Mouse (Mus musculus): Measurements from ENCODE around the gene Dcun1d1. TPM values are rescaled to one million over a fixed set of nuclear protein-coding genes. Genes with fewer than 3 reads are reported as not detected.

Gene Dcun1d1
- total and polyA plus RNA-seq, 3 experiments: 32.6 to 72.4 (median 42.3) TPM

- H3K4me1 ChIP-seq (ENCODE audit: control insufficient read depth in 1 of 2, insufficient read depth in 2 of 2): peaks cover 0 to 31% of the 10 kb centered on the region in 2 experiments; a peak in 2 of 4 replicates
- dilution Hi-C loops (cut with MboI; ENCODE audit: extremely low pct_ligation_motif_present, extremely low pct_unique_long_range_greater_than_20kb, low sequenced_read_pairs) (no loop called here), in situ Hi-C loops (cut with MboI; ENCODE audit: low pct_ligation_motif_present, low pct_unique_long_range_greater_than_20kb, low sequenced_read_pairs) (no loop called here)
- H3K4me3 ChIP-seq (replicated peaks in 1 of 3; ENCODE audit: low read depth in 2 of 3, low read length in 2 of 3, poor library complexity in 1 of 3): no peak overlapping the region
- H3K79me2 ChIP-seq (replicated peaks; ENCODE audit: control insufficient read depth, extremely low read depth, insufficient read depth, poor library complexity, severe bottlenecking): no peaks in the 10 kb centered on the region
- peaks cover 27 to 68% of the 10 kb centered on the region in 2 experiments for H3K36me3 ChIP-seq (replicated peaks in 1 of 2; ENCODE audit: control insufficient read depth in 1 of 2, insufficient read depth in 1 of 2, low read length in 1 of 2)
- H3K9ac ChIP-seq (ENCODE audit: insufficient read depth, low read depth): no peak overlapping the region
- H3K9me3 ChIP-seq (replicated peaks; ENCODE audit: low read length): no peaks in the 10 kb centered on the region
- no peak for TF ChIP-seq ELF1 (IDR thresholded peaks at IDR 0.05; ENCODE audit: low read depth, low read length)
- H3K4me2 ChIP-seq (ENCODE audit: insufficient read depth, low read depth, poor library complexity, severe bottlenecking): no peak overlapping the region
- no peaks in the 10 kb centered on the region for H3K27me3 ChIP-seq (replicated peaks)
- DNase-seq (ENCODE audit: extremely low read depth): peak; percentile 6
- H3K27ac ChIP-seq (ENCODE audit: insufficient read depth, low read depth): no peak overlapping the region
Observed at GRCm38 (mm10) chr3:35966493-35966892, 29.2 kb upstream of the Dcun1d1 start.

GRCm38 (mm10) chr3:35964928-35965327 is 27.7 kb upstream of the Dcun1d1 start:
- Histone ChIP-seq H3K9me3 (replicated peaks; ENCODE audit: low read length) (no peaks in the 10 kb centered on the region), H3K79me2 (replicated peaks; ENCODE audit: control insufficient read depth, extremely low read depth, insufficient read depth, poor library complexity, severe bottlenecking) (no peaks in the 10 kb centered on the region), H3K4me1 (ENCODE audit: control insufficient read depth in 1 of 2, insufficient read depth in 2 of 2) (peaks cover 0 to 27% of the 10 kb centered on the region in 2 experiments; a peak in 2 of 4 replicates), H3K27ac (ENCODE audit: insufficient read depth, low read depth) (no peak overlapping the region), H3K4me3 (replicated peaks in 1 of 3; ENCODE audit: low read depth in 2 of 3, low read length in 2 of 3, poor library complexity in 1 of 3) (no peak overlapping the region), H3K27me3 (replicated peaks) (no peaks in the 10 kb centered on the region), H3K4me2 (ENCODE audit: insufficient read depth, low read depth, poor library complexity, severe bottlenecking) (no peak overlapping the region), H3K9ac (ENCODE audit: insufficient read depth, low read depth) (no peak overlapping the region), H3K36me3 (replicated peaks in 1 of 2; ENCODE audit: control insufficient read depth in 1 of 2, insufficient read depth in 1 of 2, low read length in 1 of 2) (peaks cover 22 to 73% of the 10 kb centered on the region in 2 experiments)
- no peak for DNase-seq (ENCODE audit: extremely low read depth)
- in situ Hi-C loops (cut with MboI; ENCODE audit: low pct_ligation_motif_present, low pct_unique_long_range_greater_than_20kb, low sequenced_read_pairs): no loop called here
- dilution Hi-C loops (cut with MboI; ENCODE audit: extremely low pct_ligation_motif_present, extremely low pct_unique_long_range_greater_than_20kb, low sequenced_read_pairs): no loop called here
- TF ChIP-seq TCF12 (IDR thresholded peaks at IDR 0.05; ENCODE audit: low read depth, low read length) (no peak), SIN3A (IDR thresholded peaks at IDR 0.05; ENCODE audit: low read length) (no peak), ZC3H11A (IDR thresholded peaks at IDR 0.05; ENCODE audit: low read depth, low read length) (no peak), POLR2A (IDR thresholded peaks at IDR 0.05; ENCODE audit: low read depth, low read length) (no peak), USF1 (IDR thresholded peaks at IDR 0.05; ENCODE audit: low read depth, low read length) (no peak)

GRCm38 (mm10) chr3:35963921-35964320 is 26.7 kb upstream of the Dcun1d1 start:
- dilution Hi-C loops (cut with MboI; ENCODE audit: extremely low pct_ligation_motif_present, extremely low pct_unique_long_range_greater_than_20kb, low sequenced_read_pairs) (no loop called here), in situ Hi-C loops (cut with MboI; ENCODE audit: low pct_ligation_motif_present, low pct_unique_long_range_greater_than_20kb, low sequenced_read_pairs) (no loop called here)
- Histone ChIP-seq H3K27me3 (replicated peaks) (no peaks in the 10 kb centered on the region), H3K27ac (ENCODE audit: insufficient read depth, low read depth) (no peak overlapping the region), H3K9ac (ENCODE audit: insufficient read depth, low read depth) (no peak overlapping the region), H3K4me2 (ENCODE audit: insufficient read depth, low read depth, poor library complexity, severe bottlenecking) (no peak overlapping the region), H3K4me3 (replicated peaks in 1 of 3; ENCODE audit: low read depth in 2 of 3, low read length in 2 of 3, poor library complexity in 1 of 3) (no peak overlapping the region), H3K36me3 (replicated peaks in 1 of 2; ENCODE audit: control insufficient read depth in 1 of 2, insufficient read depth in 1 of 2, low read length in 1 of 2) (peaks cover 22 to 75% of the 10 kb centered on the region in 2 experiments), H3K9me3 (replicated peaks; ENCODE audit: low read length) (no peaks in the 10 kb centered on the region), H3K79me2 (replicated peaks; ENCODE audit: control insufficient read depth, extremely low read depth, insufficient read depth, poor library complexity, severe bottlenecking) (no peaks in the 10 kb centered on the region), H3K4me1 (ENCODE audit: control insufficient read depth in 1 of 2, insufficient read depth in 2 of 2) (peaks cover 0 to 20% of the 10 kb centered on the region in 2 experiments; a peak in 2 of 4 replicates)
- no peak for DNase-seq (ENCODE audit: extremely low read depth)
- TF ChIP-seq ZKSCAN1 (IDR thresholded peaks at IDR 0.05; ENCODE audit: borderline replicate concordance, low read depth, low read length) (no peak), BHLHE40 (IDR thresholded peaks at IDR 0.05; ENCODE audit: low read depth, low read length) (no peak), GABPA (IDR thresholded peaks at IDR 0.05; ENCODE audit: insufficient replicate concordance, low read depth, low read length) (no peak), MAZ (IDR thresholded peaks at IDR 0.05; ENCODE audit: low read depth, low read length) (no peak), MEF2A (IDR thresholded peaks at IDR 0.05; ENCODE audit: borderline replicate concordance, low read depth, low read length) (no peak), TCF12 (IDR thresholded peaks at IDR 0.05; ENCODE audit: low read depth, low read length) (no peak), RCOR1 (conservative IDR thresholded peaks at IDR 0.05; ENCODE audit: low read depth, low read length) (no peak), E2F4 (IDR thresholded peaks at IDR 0.05; ENCODE audit: insufficient replicate concordance, low read depth, low read length) (no peak), HCFC1 (IDR thresholded peaks at IDR 0.05; ENCODE audit: low read depth, low read length) (no peak), ZNF384 (IDR thresholded peaks at IDR 0.05; ENCODE audit: low read depth, low read length) (no peak)

All from CH12.LX (cell line).